ENCODE assay signal across 10 mouse cellular contexts in the genomic region with DNA sequence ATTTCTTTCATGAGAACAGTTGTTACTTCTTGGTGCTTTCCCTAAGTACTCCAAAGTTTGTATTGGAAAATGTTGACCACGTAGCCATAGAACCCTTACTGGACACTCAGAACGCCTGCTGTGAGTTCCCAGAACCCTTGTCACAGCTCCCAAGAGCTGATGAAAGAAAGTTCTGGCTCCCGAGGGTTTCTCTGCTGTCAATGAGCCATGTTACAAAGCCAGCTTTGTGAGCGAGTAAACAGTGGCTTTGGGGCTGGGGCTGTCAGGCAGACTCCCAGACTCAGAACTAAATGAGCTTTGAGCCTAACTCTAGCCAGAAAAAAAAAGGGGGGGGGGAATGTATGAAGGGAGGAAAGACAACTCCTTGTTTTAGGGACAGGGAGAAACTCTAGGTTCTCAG.
DNase-seq lines count a peak whose midpoint lies in the region; ATAC-seq and TF ChIP-seq lines count a peak whose summit lies in the region.
"Had no signal": no experiment of that assay in that cellular context is flagged by ENCODE, and none has a peak within 500 bp of the region (broad histone marks: within the 10 kb centered on the region; RNA-seq: fewer than 3 reads in every experiment).

No protein-coding gene starts in this region.

- WGBS in forebrain, postnatal 0 days, result 11% methylated on average over 4 of the region's 4 CpGs
- WGBS in forebrain, embryonic 12.5 days, result 14% methylated on average over 4 of the region's 4 CpGs
- WGBS in lung, postnatal 0 days, result 24% methylated on average over 4 of the region's 4 CpGs
- 48% methylated on average over 4 of the region's 4 CpGs for WGBS in lung, adult 2 months

- H3K9ac ChIP-seq in forebrain, postnatal 0 days, result no peak overlapping the region
- H3K9ac ChIP-seq in forebrain, embryonic 12.5 days, result no peak overlapping the region
- no peak overlapping the region for H3K9ac ChIP-seq in lung, postnatal 0 days (replicated peaks; ENCODE audit: low read depth)
- H3K9ac ChIP-seq: kidney, embryonic 15.5 days; lung, embryonic 14.5 days; stomach, embryonic 15.5 days had no signal

- no peaks in the 10 kb centered on the region for H3K36me3 ChIP-seq in forebrain, postnatal 0 days (ENCODE audit: insufficient read depth)
- H3K36me3 ChIP-seq in forebrain, embryonic 12.5 days (replicated peaks), result no peaks in the 10 kb centered on the region
- no peaks in the 10 kb centered on the region for H3K36me3 ChIP-seq in lung, postnatal 0 days (ENCODE audit: insufficient read depth, low read length)
- H3K36me3 ChIP-seq: kidney, embryonic 15.5 days; stomach, embryonic 15.5 days had no signal

- no peaks in the 10 kb centered on the region for H3K27me3 ChIP-seq in forebrain, postnatal 0 days (ENCODE audit: insufficient read depth, low read length)
- H3K27me3 ChIP-seq in forebrain, embryonic 12.5 days, result no peaks in the 10 kb centered on the region
- no peaks in the 10 kb centered on the region for H3K27me3 ChIP-seq in lung, postnatal 0 days (replicated peaks; ENCODE audit: insufficient read depth, low read length)
- H3K27me3 ChIP-seq: kidney, embryonic 15.5 days; stomach, embryonic 15.5 days had no signal

- H3K9me3 ChIP-seq in forebrain, postnatal 0 days (ENCODE audit: low read length), result no peaks in the 10 kb centered on the region
- no peaks in the 10 kb centered on the region for H3K9me3 ChIP-seq in forebrain, embryonic 12.5 days
- no peaks in the 10 kb centered on the region for H3K9me3 ChIP-seq in lung, postnatal 0 days (ENCODE audit: low read length)
- H3K9me3 ChIP-seq: kidney, embryonic 15.5 days; stomach, embryonic 15.5 days had no signal

- 0 out of 2 replicates have a peak overlapping the region, but pooled peaks have one; percentile 45 for H3K27ac ChIP-seq in forebrain, postnatal 0 days (ENCODE audit: low read depth, low read length)
- no peak overlapping the region for H3K27ac ChIP-seq in forebrain, embryonic 12.5 days
- H3K27ac ChIP-seq in lung, postnatal 0 days (ENCODE audit: low read length), result no peak overlapping the region
- H3K27ac ChIP-seq: kidney, embryonic 15.5 days; stomach, embryonic 15.5 days had no signal

- no peak for TF ChIP-seq POLR2A in lung, adult 2 months (IDR thresholded peaks at IDR 0.05; ENCODE audit: borderline replicate concordance, extremely low read depth, low read depth, low read length)

- no peak for TF ChIP-seq CTCF in forebrain, postnatal 0 days (IDR thresholded peaks at IDR 0.05; ENCODE audit: low read depth)
- TF ChIP-seq CTCF in lung, postnatal 0 days (IDR thresholded peaks at IDR 0.05), result no peak
- no peak for TF ChIP-seq CTCF in lung, adult 2 months (IDR thresholded peaks at IDR 0.05; ENCODE audit: insufficient read depth, low read length)

- no peak overlapping the region for H3K4me3 ChIP-seq in forebrain, postnatal 0 days (ENCODE audit: low read depth, low read length)
- H3K4me3 ChIP-seq in forebrain, embryonic 12.5 days (replicated peaks), result no peak overlapping the region
- no peak overlapping the region for H3K4me3 ChIP-seq in lung, postnatal 0 days (ENCODE audit: low read depth, low read length)
- H3K4me3 ChIP-seq in lung, adult 2 months (replicated peaks; ENCODE audit: extremely low read depth, low read depth, low read length), result no peak overlapping the region
- H3K4me3 ChIP-seq: kidney, embryonic 15.5 days; stomach, embryonic 15.5 days had no signal

- no peaks in the 10 kb centered on the region for H3K4me1 ChIP-seq in forebrain, postnatal 0 days (ENCODE audit: insufficient read depth)
- no peaks in the 10 kb centered on the region; the same call in 1 of the 2 replicates for H3K4me1 ChIP-seq in forebrain, embryonic 12.5 days
- no peaks in the 10 kb centered on the region for H3K4me1 ChIP-seq in lung, postnatal 0 days (ENCODE audit: insufficient read depth, low read depth, low read length)
- H3K4me1 ChIP-seq in lung, adult 2 months (ENCODE audit: control insufficient read depth, insufficient read depth, low read length), result no peaks in the 10 kb centered on the region
- H3K4me1 ChIP-seq: kidney, embryonic 15.5 days; stomach, embryonic 15.5 days had no signal

- H3K4me2 ChIP-seq in forebrain, postnatal 0 days (ENCODE audit: low read depth), result no peak overlapping the region
- no peak overlapping the region for H3K4me2 ChIP-seq in forebrain, embryonic 12.5 days
- H3K4me2 ChIP-seq in lung, postnatal 0 days (replicated peaks; ENCODE audit: low read depth, low read length), result no peak overlapping the region
- H3K4me2 ChIP-seq: kidney, embryonic 15.5 days; lung, embryonic 14.5 days; stomach, embryonic 15.5 days had no signal

- ATAC-seq in forebrain, postnatal 0 days, result peak; percentile 73
- ATAC-seq in forebrain, embryonic 12.5 days (ENCODE audit: low FRiP score), result no peak
- ATAC-seq in lung, postnatal 0 days, result peak; percentile 78

- DNase-seq in forebrain, postnatal 0 days, result peak; percentile 70
- DNase-seq in lung, postnatal 0 days (ENCODE audit: low spot score), result peak; percentile 68
- no peak for DNase-seq in lung, adult 2 months
- peak; percentile 51 to 52 for DNase-seq in heart, adult 9 months (ENCODE audit: low spot score in 2 of 2)
- DNase-seq in lung, postnatal 4 days, result peak; percentile 16 to 51
- DNase-seq in ovary, postnatal 10 days (ENCODE audit: low spot score), result no peak
- DNase-seq: lung, embryonic 14.5 days had no signal

- TF ChIP-seq EP300 in lung, postnatal 0 days (IDR thresholded peaks at IDR 0.05), result peak; percentile 14; the same call in 1 of the 2 replicates

Comparison
In these comparisons a context has a peak if more than half of its experiments do, and no peak if none do; other contexts are left out.
1. DNase-seq: peak in forebrain, postnatal 0 days (single experiment), lung, postnatal 0 days (single experiment), heart, adult 9 months (2 of 2) and lung, postnatal 4 days (2 of 2); none in lung, adult 2 months (single experiment) and ovary, postnatal 10 days (single experiment).